Mouse (Mus musculus): ENCODE data around the gene Cyb5r3.

GRCm38 (mm10) chr15:83209092-83209695 is 36.8 kb upstream of the Cyb5r3 start:
- TF ChIP-seq MYOG (IDR thresholded peaks at IDR 0.05; ENCODE audit: control insufficient read depth in 1 of 3, insufficient read depth in 1 of 3, insufficient read length in 2 of 3, low read depth in 2 of 3) (no peak), USF1 (IDR thresholded peaks at IDR 0.05; ENCODE audit: low read depth) (no peak)
